Mouse (Mus musculus) hindlimb bud, embryonic 11.5 days (tissue): Measurements from ENCODE around the gene Cisd1.

ENCODE experiments used
- DNase-seq: peaks from one replicate; pipeline ENCODE4 v3.0.0-alpha.2; 2012; ENCODE audit warnings: low read depth, low spot score; ENCODE audit errors: extremely low spot score

Cisd1 gene

DNA sequence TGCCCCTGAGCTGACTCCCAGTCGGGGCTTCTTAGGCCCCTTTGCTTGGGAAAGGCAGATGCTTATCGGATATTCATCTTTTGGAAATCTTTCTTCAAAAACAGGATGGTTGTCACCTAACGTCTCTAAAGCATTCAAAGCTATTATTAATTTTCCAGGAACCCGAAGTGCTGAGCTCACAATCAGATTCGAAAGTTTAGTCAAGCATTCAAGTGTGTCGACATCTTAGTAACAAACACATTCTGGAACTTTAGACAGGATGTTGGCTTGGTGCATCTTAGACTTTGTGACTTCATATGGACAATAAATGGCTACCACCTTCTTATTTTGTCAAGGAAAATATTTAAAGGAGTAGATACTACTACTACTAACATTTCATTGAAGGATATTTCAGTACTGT is 16.4 kb downstream of the Cisd1 start:
- no peak for DNase-seq

DNA sequence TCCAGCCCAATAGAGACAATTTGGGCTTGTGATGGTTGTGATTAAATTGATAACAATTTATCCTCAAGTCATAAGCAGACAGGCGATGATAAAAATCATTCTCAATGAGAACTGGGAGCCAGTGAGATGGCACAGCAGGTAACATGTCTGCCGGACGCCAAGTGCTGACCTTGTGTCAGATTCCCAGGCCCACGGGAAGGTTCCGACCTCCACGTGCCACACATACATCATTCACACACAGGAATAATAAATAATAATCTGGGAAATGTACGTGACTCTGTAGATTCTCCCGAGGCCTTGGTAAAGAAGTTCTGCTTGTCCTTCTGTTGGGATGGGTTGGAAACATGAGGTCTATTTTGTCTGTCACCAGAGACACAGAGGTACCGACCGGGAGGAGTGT is 17.4 kb downstream of the Cisd1 start:
- no peak for DNase-seq

- DNase-seq: no peak
These were observed 18.0 kb downstream of the Cisd1 start for GRCm38 (mm10) chr10:71326789-71327188.

DNA sequence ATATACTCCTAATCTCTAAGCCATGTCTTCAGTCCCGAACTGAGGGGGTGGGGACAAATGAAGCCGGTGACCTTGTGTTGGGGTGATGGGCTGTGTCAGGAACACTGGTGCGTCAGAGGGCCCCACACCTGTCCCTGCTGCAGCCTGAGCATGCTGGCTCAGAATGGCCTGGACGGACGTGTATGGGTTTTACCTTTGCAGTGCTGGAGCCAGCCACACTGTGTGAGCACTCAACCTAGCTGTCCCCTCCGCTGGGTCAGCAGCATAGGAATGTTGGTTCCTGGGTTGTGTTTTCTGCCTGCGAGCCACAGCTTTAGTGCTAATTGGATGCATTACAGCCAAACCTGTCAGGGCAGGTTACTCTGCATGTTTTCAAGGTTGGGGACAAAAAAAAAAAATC is 18.6 kb downstream of the Cisd1 start:
- DNase-seq: no peak

- DNase-seq: no peak
These were observed 21.1 kb downstream of the Cisd1 start for GRCm38 (mm10) chr10:71323669-71324068.

GRCm38 (mm10) chr10:71316497-71316896 is 28.3 kb downstream of the Cisd1 start:
- no peak for DNase-seq

- no peak for DNase-seq
These were observed 28.7 kb downstream of the Cisd1 start for GRCm38 (mm10) chr10:71316056-71316455.

DNA sequence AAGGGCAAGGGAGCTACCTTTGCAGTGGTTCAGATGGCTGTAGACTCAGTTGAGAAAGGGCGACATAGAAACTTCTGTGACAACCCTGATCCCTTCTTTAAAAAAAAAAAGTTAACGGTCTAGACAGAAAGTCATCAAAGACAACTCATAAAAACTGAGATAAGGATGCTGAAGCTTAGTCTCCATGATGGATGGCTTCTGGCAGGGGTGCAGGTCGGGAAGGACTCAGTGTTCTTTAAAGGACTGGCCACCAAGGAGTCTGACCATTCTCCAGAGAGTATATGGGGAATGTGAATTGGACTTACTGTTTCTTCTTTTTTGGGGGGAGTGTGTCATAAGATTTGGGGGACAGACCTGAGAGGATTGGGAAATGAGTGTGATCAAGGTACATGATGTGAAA is 30.2 kb downstream of the Cisd1 start:
- DNase-seq: no peak

DNA sequence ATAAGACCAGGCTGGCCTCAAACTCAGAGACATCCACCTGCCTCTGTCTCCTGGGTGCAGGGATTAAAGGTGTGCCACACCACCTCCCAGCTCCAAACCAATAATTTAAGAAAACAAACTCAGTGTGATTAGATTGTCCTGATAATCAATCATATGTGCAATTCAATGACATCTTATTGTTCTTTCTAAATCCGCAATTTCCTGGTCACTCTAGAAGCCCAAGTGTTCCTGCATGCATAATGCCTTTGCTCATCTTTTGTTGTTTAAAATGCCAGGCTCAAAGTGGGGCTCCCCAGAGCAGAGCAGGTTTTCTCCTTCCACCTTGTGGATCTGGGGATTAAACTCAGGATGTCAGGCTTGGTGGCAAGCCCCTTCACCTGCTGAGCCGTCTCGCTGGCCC is 34.5 kb downstream of the Cisd1 start:
- DNase-seq: no peak

- DNase-seq: no peak
These were observed 36.6 kb downstream of the Cisd1 start for GRCm38 (mm10) chr10:71308199-71308598.

DNA sequence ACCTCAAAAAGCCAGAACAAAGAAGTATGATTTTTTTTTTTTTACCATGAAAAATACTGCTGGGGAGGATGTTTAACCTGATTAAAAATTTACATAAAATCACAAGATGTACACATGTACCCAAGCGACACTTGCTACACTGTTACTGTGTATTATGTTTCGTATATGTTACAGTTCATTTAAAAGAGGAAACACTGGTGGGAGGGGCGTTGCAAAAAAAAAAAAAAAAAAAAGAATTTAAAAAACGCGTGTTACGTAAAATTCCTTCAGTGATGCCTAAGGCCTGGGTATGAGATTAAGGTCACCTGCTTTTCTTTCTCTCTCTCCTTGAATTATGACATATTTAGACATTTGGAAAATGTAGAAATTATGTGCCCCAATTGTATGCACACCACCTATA is 38.0 kb downstream of the Cisd1 start:
- no peak for DNase-seq

GRCm38 (mm10) chr10:71306190-71306589 is 38.6 kb downstream of the Cisd1 start:
- DNase-seq: no peak

GRCm38 (mm10) chr10:71302490-71302889 is 42.3 kb downstream of the Cisd1 start:
- no peak for DNase-seq

- DNase-seq: no peak
These were observed 44.6 kb downstream of the Cisd1 start for GRCm38 (mm10) chr10:71300161-71300560.

- no peak for DNase-seq
These were observed 51.5 kb downstream of the Cisd1 start for GRCm38 (mm10) chr10:71293245-71293644.

DNA sequence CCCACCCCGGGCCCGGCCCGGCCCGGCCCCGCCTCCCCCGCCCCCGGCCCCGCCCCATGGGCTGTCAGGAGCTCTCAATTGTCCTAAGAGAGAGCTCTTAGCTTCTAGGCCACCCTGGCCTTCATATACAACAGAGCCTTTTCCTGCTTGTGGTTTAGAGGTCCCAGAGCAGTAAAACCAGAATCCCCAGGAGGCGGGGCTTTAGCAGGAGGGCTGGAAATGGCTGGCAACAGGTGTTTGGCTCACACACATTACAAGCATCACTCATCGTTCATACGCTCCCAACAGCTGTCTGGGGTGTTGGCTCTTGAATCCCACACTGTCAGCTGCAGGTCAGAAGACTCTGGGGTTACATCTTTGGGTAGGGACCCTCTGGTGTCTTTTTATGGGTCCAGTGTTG is 52.5 kb downstream of the Cisd1 start:
- no peak for DNase-seq

- no peak for DNase-seq
These were observed 53.0 kb downstream of the Cisd1 start for GRCm38 (mm10) chr10:71291801-71292200.

GRCm38 (mm10) chr10:71291179-71291661 is 53.5 kb downstream of the Cisd1 start:
- DNase-seq: no peak

DNA sequence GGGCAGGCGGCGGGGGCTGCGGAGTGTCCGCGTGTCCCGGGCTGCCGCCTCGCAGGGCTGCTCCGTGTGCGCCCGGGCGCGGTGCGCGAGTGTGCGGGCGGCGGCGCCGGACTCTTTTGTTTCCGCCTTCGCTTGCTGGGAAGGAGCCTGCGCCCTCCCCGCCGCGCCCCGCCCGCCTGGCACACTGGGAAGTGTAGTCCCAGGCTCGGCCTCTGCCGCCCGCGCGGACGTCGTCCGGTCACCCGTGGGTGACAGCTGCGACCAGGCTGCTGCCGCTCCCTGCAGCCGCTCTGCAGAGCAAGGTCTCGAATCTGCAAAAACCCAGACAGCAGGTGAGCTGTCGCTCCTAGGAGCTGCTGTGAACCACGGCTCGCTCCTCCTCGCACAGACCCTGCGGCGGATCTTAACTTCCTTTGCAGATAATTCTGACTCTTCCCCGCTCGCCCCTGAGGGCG is 59.6 kb downstream of the Cisd1 start, which contains the start of gene Ube2d1:
Ube2d1 (minus strand) TSS at position 137 of the 455 bp plus-strand sequence.
- DNase-seq: no peak

DNA sequence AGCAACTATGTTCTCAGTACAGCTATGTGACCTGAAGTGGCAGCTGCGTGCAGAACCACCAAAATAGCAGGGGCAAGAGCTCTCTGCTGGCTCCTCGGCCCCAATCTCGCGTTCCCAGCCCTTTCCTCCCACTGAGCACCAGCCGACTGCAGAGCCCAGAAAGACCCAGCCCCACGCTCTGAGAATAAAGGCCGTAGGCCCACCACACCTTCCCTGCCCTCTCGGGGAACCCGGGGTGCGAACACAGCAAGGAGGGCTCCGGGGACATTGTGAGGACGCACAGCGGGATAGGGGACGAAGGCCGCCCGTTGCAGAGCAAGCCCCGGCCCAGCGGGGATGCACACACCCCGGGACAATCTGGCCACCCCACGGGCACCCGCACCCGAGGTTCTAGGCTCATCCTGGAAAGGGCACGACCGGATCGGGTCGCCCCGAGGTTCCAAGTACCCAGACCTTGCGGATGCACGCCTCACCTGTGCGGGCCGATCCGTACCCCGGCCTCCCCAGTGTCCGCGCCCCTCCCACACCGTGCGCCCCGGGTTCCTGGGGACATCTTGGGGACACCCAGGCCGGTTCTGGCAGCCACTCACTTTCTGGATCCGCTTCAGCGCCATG is 60.1 kb downstream of the Cisd1 start:
- no peak for DNase-seq

DNA sequence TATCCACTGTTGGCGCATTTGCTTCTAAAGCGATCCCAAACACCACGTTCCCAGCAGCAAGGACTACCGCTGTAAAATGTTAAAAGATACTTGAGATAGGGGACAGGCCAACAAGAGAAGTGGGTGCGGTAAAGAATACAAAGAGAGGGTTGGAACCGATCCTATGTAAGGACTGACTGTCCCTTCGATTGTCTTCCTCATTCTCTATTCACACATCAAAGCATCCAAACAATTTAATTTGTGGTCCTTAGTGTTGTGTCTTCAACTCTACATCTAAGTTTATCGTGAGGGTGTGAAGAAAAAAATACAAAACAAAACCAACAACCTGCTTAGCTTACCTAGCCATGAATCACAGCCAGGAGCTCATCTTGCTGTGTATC is 60.6 kb downstream of the Cisd1 start:
- no peak for DNase-seq
